Mouse (Mus musculus) lung, postnatal 0 days (tissue): ENCODE results near the gene Tpra1. TPM values are rescaled to one million over a fixed set of nuclear protein-coding genes. Genes with fewer than 3 reads are reported as not detected.

Experiments
- ATAC-seq: fragments of 200-750 bp; cut with Nextera tagmentation; 2 replicates; pipeline ENCODE4 v1.8.0; 2017; ENCODE audit warnings: moderate library complexity
- DNase-seq: peaks from one replicate; pipeline ENCODE4 v3.0.0-alpha.2; 2016; ENCODE audit warnings: low spot score
- H3K27ac ChIP-seq: fragments of 300-500 bp; sonication (generic); 2 replicates; pipeline ENCODE4 v1.5.1; 2014; ENCODE audit warnings: antibody characterized with exemption, mild to moderate bottlenecking, low read length, mixed read lengths
- H3K27me3 ChIP-seq: fragments of 300-500 bp; sonication (generic); replicated peaks from 2 replicates; pipeline ENCODE4 v1.6.1; 2014; ENCODE audit warnings: low read length, mixed read lengths; ENCODE audit not compliant: insufficient read depth
- H3K36me3 ChIP-seq: fragments of 300-500 bp; sonication (generic); 2 replicates; pipeline ENCODE4 v1.6.1; 2014; ENCODE audit warnings: low read length, mixed read lengths; ENCODE audit not compliant: insufficient read depth
- H3K4me1 ChIP-seq: fragments of 300-500 bp; sonication (generic); 2 replicates; pipeline ENCODE4 v1.6.1; 2014; ENCODE audit warnings: antibody characterized with exemption, low read depth, low read length, mixed read lengths; ENCODE audit not compliant: insufficient read depth
- H3K4me2 ChIP-seq: fragments of 300-500 bp; sonication (generic); replicated peaks from 2 replicates; pipeline ENCODE4 v1.6.1; 2014; ENCODE audit warnings: low read depth, mild to moderate bottlenecking, low read length, moderate library complexity, mixed read lengths
- H3K4me3 ChIP-seq: fragments of 300-500 bp; sonication (generic); 2 replicates; pipeline ENCODE4 v1.5.1; 2014; ENCODE audit warnings: low read depth, low read length
- H3K9ac ChIP-seq: fragments of 300-500 bp; sonication (generic); replicated peaks from 2 replicates; pipeline ENCODE4 v1.6.1; 2014; ENCODE audit warnings: low read depth, mild to moderate bottlenecking
- H3K9me3 ChIP-seq: fragments of 300-500 bp; sonication (generic); 2 replicates; pipeline ENCODE4 v1.6.1; 2016; ENCODE audit warnings: low read length, mixed read lengths
- CTCF ChIP-seq: IDR thresholded peaks from 2 replicates; pipeline ENCODE4 v1.5.1; 2016; ENCODE audit warnings: antibody characterized with exemption, mild to moderate bottlenecking
- EP300 ChIP-seq: IDR thresholded peaks from 2 replicates; pipeline ENCODE4 v1.6.1; 2016; ENCODE audit warnings: antibody characterized with exemption, mild to moderate bottlenecking, control low read depth
- WGBS: fragments of 180-500 bp; shearing (Covaris S2); extraction: QIAGEN DNeasy Blood & Tissue Kit; methylation state at CpG from one replicate; pipeline ENCODE4 v1.1.7; 2014; 5-methylcytosine and 5-hydroxymethylcytosine counted together
- polyA plus RNA-seq: library from polyadenylated mRNA; unstranded; fragments of >200 nt; fragmentation: Nextera tagmentation; extraction: Ambion mirVana; gene quantifications from 2 replicates; pipeline ENCODE4 v1.2.1, GENCODE M21; 2015

Gene Tpra1
- polyA plus RNA-seq, 1 experiment from 2014 or later = 72.0 TPM

GRCm38 (mm10) chr6:88960941-88961340, 58.9 kb downstream of the Tpra1 start:
- 39% methylated on average over 4 of the region's 4 CpGs for WGBS
- DNase-seq = peak; percentile 56
- Histone ChIP-seq H3K9ac (no peak overlapping the region), H3K4me3 (no peak overlapping the region), H3K4me2 (no peak overlapping the region), H3K36me3 (no peaks in the 10 kb centered on the region), H3K4me1 (no peaks in the 10 kb centered on the region), H3K27me3 (no peaks in the 10 kb centered on the region), H3K9me3 (no peaks in the 10 kb centered on the region), H3K27ac (no peak overlapping the region)
- TF ChIP-seq EP300 (peak; percentile 47; the same call in 1 of the 2 replicates), CTCF (no peak)
- peak; percentile 76 for ATAC-seq

Other genes with a start within 250 kb of the Tpra1 start
- gene Mgll, start 177.8 kb upstream of the Tpra1 start, polyA plus RNA-seq = 123 and 131 TPM in 2 replicates
- 59.5 and 70.3 TPM in 2 replicates for gene Abtb1, start 60.3 kb upstream of the Tpra1 start, polyA plus RNA-seq
- 19.1 and 25.2 TPM in 2 replicates for gene Podxl2, start 27.2 kb upstream of the Tpra1 start, polyA plus RNA-seq
- 14.5 and 15.3 TPM in 2 replicates for gene Mcm2, start 3.5 kb upstream of the Tpra1 start, polyA plus RNA-seq